Mouse (Mus musculus) MEL (cell line): Measurements from ENCODE around the gene Cyp4a10. TPM values are rescaled to one million over a fixed set of nuclear protein-coding genes. Genes with fewer than 3 reads are reported as not detected.
"Not testable (repeated sequence)": the region's sequence is repeated elsewhere in the genome, so short reads cannot be mapped to it uniquely, and the experiment has no call there.

Experiments
- DNase-seq: peaks from one replicate; pipeline ENCODE4 v3.0.0; 2011; ENCODE audit warnings: low read depth, low spot score
- H3K27ac ChIP-seq: 2 replicates; pipeline ENCODE4 v1.5.1; 2012; ENCODE audit warnings: low read depth, mild to moderate bottlenecking, control low read depth, low read length, moderate library complexity; ENCODE audit not compliant: control insufficient read depth
- H3K27me3 ChIP-seq, 2 experiments: fragments of 150-350 bp in 1 of 2; sonication (generic) in 1 of 2; 2 replicates each; pipeline ENCODE4 v1.6.1; 2012; ENCODE audit warnings: low read length in 2 of 2, mild to moderate bottlenecking in 2 of 2, improper control_type of control experiment in 1 of 2, moderate library complexity in 1 of 2; ENCODE audit not compliant: insufficient read depth in 2 of 2, control insufficient read depth in 1 of 2
- H3K36me3 ChIP-seq, 2 experiments: 2 replicates each; pipeline ENCODE4 v1.6.1; 2012 to 2014; ENCODE audit warnings: low read length in 2 of 2, improper control_type of control experiment in 1 of 2, inconsistent platforms in 1 of 2, mild to moderate bottlenecking in 1 of 2; ENCODE audit not compliant: insufficient read depth in 2 of 2, control insufficient read depth in 1 of 2
- H3K4me1 ChIP-seq, 2 experiments: fragments of 150-350 bp in 1 of 2; sonication (generic) in 1 of 2; 2 replicates each; pipeline ENCODE4 v1.6.1; 2012; ENCODE audit warnings: low read length in 2 of 2, improper control_type of control experiment in 1 of 2, mild to moderate bottlenecking in 1 of 2; ENCODE audit not compliant: insufficient read depth in 2 of 2, control insufficient read depth in 1 of 2
- H3K4me3 ChIP-seq, 2 experiments: fragments of 150-350 bp in 1 of 2; sonication (generic) in 1 of 2; 2 replicates each; pipeline ENCODE4 v1.5.1; 2012; ENCODE audit warnings: low read depth in 2 of 2, low read length in 2 of 2, mild to moderate bottlenecking in 2 of 2, moderate library complexity in 2 of 2, control low read depth in 1 of 2, improper control_type of control experiment in 1 of 2; ENCODE audit not compliant: control insufficient read depth in 1 of 2, insufficient read depth in 1 of 2
- H3K79me2 ChIP-seq: 2 replicates; pipeline ENCODE4 v1.6.1; 2012; ENCODE audit warnings: mild to moderate bottlenecking, low read length, moderate library complexity; ENCODE audit not compliant: control insufficient read depth, poor library complexity, insufficient read depth
- H3K9ac ChIP-seq: 2 replicates; pipeline ENCODE4 v1.6.1; 2012; ENCODE audit warnings: low read depth, mild to moderate bottlenecking, control low read depth, low read length, moderate library complexity; ENCODE audit not compliant: control insufficient read depth, poor library complexity, severe bottlenecking
- H3K9me3 ChIP-seq: fragments of 150-350 bp; sonication (generic); replicated peaks from 2 replicates; pipeline ENCODE4 v1.6.1; 2012; ENCODE audit warnings: mild to moderate bottlenecking, low read length, improper control_type of control experiment, moderate library complexity; ENCODE audit not compliant: insufficient read depth
- CHD1 ChIP-seq: IDR thresholded peaks from 2 replicates; pipeline ENCODE4 v1.6.1; 2012; ENCODE audit warnings: low read depth, mild to moderate bottlenecking, inconsistent platforms, low read length, improper control_type of control experiment
- ELF1 ChIP-seq: IDR thresholded peaks from 2 replicates; pipeline ENCODE4 v1.6.1; 2014; ENCODE audit warnings: low read depth, mild to moderate bottlenecking, inconsistent platforms, low read length, improper control_type of control experiment, moderate library complexity
- EP300 ChIP-seq, 2 experiments: IDR thresholded peaks; 2 replicates each; pipeline ENCODE4 v1.6.1; 2011; ENCODE audit warnings: improper control_type of control experiment in 2 of 2, low read length in 2 of 2, low read depth in 1 of 2, mild to moderate bottlenecking in 1 of 2
- JUND ChIP-seq: IDR thresholded peaks from 2 replicates; pipeline ENCODE4 v1.6.1; 2011; ENCODE audit warnings: low read depth, mild to moderate bottlenecking, improper control_type of control experiment, low read length
- KAT2A ChIP-seq: conservative IDR thresholded peaks from 2 replicates; pipeline ENCODE4 v1.6.1; 2012; ENCODE audit warnings: low read depth, low read length, improper control_type of control experiment, inconsistent platforms
- MAFK ChIP-seq: IDR thresholded peaks from 2 replicates; pipeline ENCODE4 v1.6.1; 2011; ENCODE audit warnings: low read depth, mild to moderate bottlenecking, low read length, improper control_type of control experiment, borderline replicate concordance
- MEF2A ChIP-seq: IDR thresholded peaks from 2 replicates; pipeline ENCODE4 v1.6.1; 2014; ENCODE audit warnings: low read depth, mild to moderate bottlenecking, inconsistent platforms, low read length, improper control_type of control experiment; ENCODE audit not compliant: poor library complexity, insufficient replicate concordance, severe bottlenecking; ENCODE audit errors: extremely low read depth
- MXI1 ChIP-seq: IDR thresholded peaks from 2 replicates; pipeline ENCODE4 v1.6.1; 2011; ENCODE audit warnings: mild to moderate bottlenecking, low read depth, low read length, improper control_type of control experiment
- MYB ChIP-seq: IDR thresholded peaks from 2 replicates; pipeline ENCODE4 v1.6.1; 2011; ENCODE audit warnings: mild to moderate bottlenecking, low read depth, low read length, improper control_type of control experiment
- MYC ChIP-seq: IDR thresholded peaks from 2 replicates; pipeline ENCODE4 v1.6.1; 2011; ENCODE audit warnings: low read depth, mild to moderate bottlenecking, low read length, improper control_type of control experiment, moderate library complexity
- POLR2AphosphoS5 ChIP-seq: IDR thresholded peaks from 2 replicates; pipeline ENCODE4 v1.6.1; 2012; ENCODE audit warnings: low read depth, borderline replicate concordance, mild to moderate bottlenecking, inconsistent platforms, low read length, moderate library complexity, mixed read lengths
- RAD21 ChIP-seq: IDR thresholded peaks from 2 replicates; pipeline ENCODE4 v1.6.1; 2011; ENCODE audit warnings: mild to moderate bottlenecking, low read depth, low read length, improper control_type of control experiment
- SMC3 ChIP-seq: IDR thresholded peaks from 2 replicates; pipeline ENCODE4 v1.6.1; 2011; ENCODE audit warnings: low read depth, low read length, improper control_type of control experiment
- TCF12 ChIP-seq: IDR thresholded peaks from 2 replicates; pipeline ENCODE4 v1.6.1; 2014; ENCODE audit warnings: low read depth, mild to moderate bottlenecking, inconsistent platforms, low read length, improper control_type of control experiment, moderate library complexity
- UBTF ChIP-seq: IDR thresholded peaks from 2 replicates; pipeline ENCODE4 v1.6.1; 2012; ENCODE audit warnings: low read depth, mild to moderate bottlenecking, inconsistent platforms, low read length, improper control_type of control experiment, moderate library complexity, borderline replicate concordance; ENCODE audit not compliant: insufficient read depth
- ZMIZ1 ChIP-seq: IDR thresholded peaks from 2 replicates; pipeline ENCODE4 v1.6.1; 2012; ENCODE audit warnings: low read depth, mild to moderate bottlenecking, inconsistent platforms, low read length, improper control_type of control experiment, moderate library complexity
- ZNF384 ChIP-seq: IDR thresholded peaks from 2 replicates; pipeline ENCODE4 v1.6.1; 2012; ENCODE audit warnings: low read depth, mild to moderate bottlenecking, inconsistent platforms, low read length, improper control_type of control experiment
- polyA plus RNA-seq, 2 experiments: library from polyadenylated mRNA; stranded (reverse) in 1 of 2; unstranded in 1 of 2; fragments of >175 nt in 1 of 2; fragments of >200 nt in 1 of 2; gene quantifications; 2 replicates each; pipeline versions ENCODE4 v1.2.1 to v1.2.4; 2012; ENCODE audit warnings: low replicate concordance in 2 of 2, low read depth in 1 of 2; ENCODE audit not compliant: insufficient read length in 2 of 2, insufficient read depth in 1 of 2, missing spikeins in 1 of 2
- total RNA-seq: library from RNA; depleted of rRNA; stranded (reverse); fragments of 300-350 nt; gene quantifications from 2 replicates; pipeline ENCODE4 v1.2.3, GENCODE M21; 2012

The Cyp4a10 gene
- total and polyA plus RNA-seq, 3 experiments, result not detected

- TF ChIP-seq ELF1 (no peak), ZMIZ1 (no peak), EP300 (IDR thresholded peaks at IDR 0.05; ENCODE audit: low read depth in 1 of 2, low read length in 2 of 2) (no peak), SMC3 (no peak), RAD21 (no peak)
- no peak overlapping the region for H3K27ac ChIP-seq
- no peaks in the 10 kb centered on the region for H3K79me2 ChIP-seq
- DNase-seq, result no peak
- no peaks in the 10 kb centered on the region; a peak in 1 of 4 replicates for H3K27me3 ChIP-seq
- no peak overlapping the region for H3K9ac ChIP-seq
- no peaks in the 10 kb centered on the region for H3K9me3 ChIP-seq
- no peak overlapping the region for H3K4me3 ChIP-seq
- no peaks in the 10 kb centered on the region for H3K4me1 ChIP-seq
- no peaks in the 10 kb centered on the region for H3K36me3 ChIP-seq
Observed at GRCm38 (mm10) chr4:115555513-115555912, 37.4 kb downstream of the Cyp4a10 start.

GRCm38 (mm10) chr4:115557861-115558561 lies 39.9 kb downstream of the Cyp4a10 start:
- Histone ChIP-seq H3K36me3 (no peaks in the 10 kb centered on the region), H3K4me1 (no peaks in the 10 kb centered on the region), H3K27ac (no peak overlapping the region), H3K79me2 (no peaks in the 10 kb centered on the region), H3K27me3 (no peaks in the 10 kb centered on the region; a peak in 1 of 4 replicates), H3K9me3 (no peaks in the 10 kb centered on the region), H3K4me3 (no peak overlapping the region), H3K9ac (no peak overlapping the region)
- no peak for DNase-seq
- TF ChIP-seq ZMIZ1 (no peak), POLR2AphosphoS5 (no peak), KAT2A (no peak), CHD1 (no peak), TCF12 (no peak), JUND (no peak), SMC3 (no peak), ZNF384 (no peak), MXI1 (no peak), MAFK (no peak), MYB (no peak), UBTF (no peak), MEF2A (no peak), MYC (no peak), ELF1 (no peak)

- not testable (repeated sequence) for H3K9ac ChIP-seq, H3K27me3 ChIP-seq, H3K9me3 ChIP-seq, H3K27ac ChIP-seq, H3K36me3 ChIP-seq, H3K4me1 ChIP-seq, H3K79me2 ChIP-seq, DNase-seq, H3K4me3 ChIP-seq
Observed at GRCm38 (mm10) chr4:115561236-115561635, 43.2 kb downstream of the Cyp4a10 start.
